Mouse (Mus musculus): ENCODE data around the gene 9530053A07Rik. TPM values are rescaled to one million over a fixed set of nuclear protein-coding genes. Genes with fewer than 3 reads are reported as not detected.

The 9530053A07Rik gene
- polyA plus RNA-seq, 1 experiment = 0.05 TPM

GRCm38 (mm10) chr7:28175358-28175757 is 46.1 kb downstream of the 9530053A07Rik start:
- H3K36me3 ChIP-seq (ENCODE audit: control insufficient read depth, insufficient read depth, low read length) = no peaks in the 10 kb centered on the region; the same call in 1 of the 2 replicates
- no peak overlapping the region for H3K4me3 ChIP-seq (ENCODE audit: control insufficient read depth, low read depth, low read length)
- peaks cover 9% of the 10 kb centered on the region for H3K4me1 ChIP-seq (ENCODE audit: control insufficient read depth, insufficient read depth, low read length)
- H3K27ac ChIP-seq (ENCODE audit: control insufficient read depth, insufficient read depth, low read depth, low read length) = no peak overlapping the region
- H3K27me3 ChIP-seq (ENCODE audit: control insufficient read depth, insufficient read depth, low read length) = no peaks in the 10 kb centered on the region
- no peak for TF ChIP-seq CTCF (IDR thresholded peaks at IDR 0.05; ENCODE audit: control insufficient read depth, insufficient read depth, insufficient replicate concordance, low read depth, low read length)
- TF ChIP-seq POLR2A (IDR thresholded peaks at IDR 0.05; ENCODE audit: control insufficient read depth, low read depth, low read length) = no peak

- peaks cover 6% of the 10 kb centered on the region for H3K4me1 ChIP-seq (ENCODE audit: control insufficient read depth, insufficient read depth, low read length)
- H3K4me3 ChIP-seq (ENCODE audit: control insufficient read depth, low read depth, low read length) = peak within 1 kb of the TSS; percentile 97
- TF ChIP-seq POLR2A (IDR thresholded peaks at IDR 0.05; ENCODE audit: control insufficient read depth, low read depth, low read length) = peak; percentile 49; the same call in 1 of the 2 replicates
- peak; percentile 27; the same call in 1 of the 2 replicates for TF ChIP-seq CTCF (IDR thresholded peaks at IDR 0.05; ENCODE audit: control insufficient read depth, insufficient read depth, insufficient replicate concordance, low read depth, low read length)
- H3K27me3 ChIP-seq (ENCODE audit: control insufficient read depth, insufficient read depth, low read length) = no peaks in the 10 kb centered on the region
- H3K27ac ChIP-seq (ENCODE audit: control insufficient read depth, insufficient read depth, low read depth, low read length) = peak within 1 kb of the TSS; percentile 98
- H3K36me3 ChIP-seq (ENCODE audit: control insufficient read depth, insufficient read depth, low read length) = peaks cover 4% of the 10 kb centered on the region
Measured at GRCm38 (mm10) chr7:28179228-28179627, 50.0 kb downstream of the 9530053A07Rik start, which contains the start of gene Dyrk1b. Dyrk1b (plus strand) TSS chr7:28179469.

DNA sequence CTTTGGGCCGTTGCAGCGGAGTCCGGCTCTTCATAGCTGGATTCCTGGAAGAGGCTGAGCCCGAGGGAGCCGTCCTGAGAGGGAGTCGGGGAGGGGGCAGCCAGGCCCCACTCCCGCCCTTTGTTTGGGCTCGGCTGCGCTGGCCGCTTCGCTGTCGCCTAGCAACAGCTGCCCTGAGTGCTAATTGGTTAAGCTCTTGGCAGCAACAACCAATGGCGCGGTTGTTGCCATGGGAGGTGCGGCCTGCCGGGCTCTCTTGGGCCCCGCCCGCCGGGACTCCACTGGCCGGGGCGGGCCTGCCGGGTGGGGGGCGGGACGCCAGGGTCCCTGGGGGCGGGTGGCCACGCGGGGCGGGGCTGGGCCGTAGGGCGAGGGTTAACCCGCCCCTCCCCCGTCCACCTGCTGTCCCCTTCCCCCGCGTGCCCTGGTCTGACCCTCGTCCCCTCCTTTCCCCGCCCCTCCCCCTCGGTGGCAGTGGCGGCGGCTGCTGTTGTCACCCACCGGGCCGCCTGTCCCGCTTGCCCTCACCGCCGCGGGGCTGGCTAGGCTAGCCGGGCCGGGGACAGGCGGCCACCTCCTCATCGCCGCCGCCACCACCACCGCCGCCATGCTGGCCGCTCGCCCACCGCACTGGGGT is 50.6 kb downstream of the 9530053A07Rik start:
- Histone ChIP-seq H3K4me3 (ENCODE audit: control insufficient read depth, low read depth, low read length) (peak overlapping the region; percentile 97), H3K4me1 (ENCODE audit: control insufficient read depth, insufficient read depth, low read length) (peaks cover 7% of the 10 kb centered on the region), H3K36me3 (ENCODE audit: control insufficient read depth, insufficient read depth, low read length) (peaks cover 4% of the 10 kb centered on the region), H3K27me3 (ENCODE audit: control insufficient read depth, insufficient read depth, low read length) (no peaks in the 10 kb centered on the region), H3K27ac (ENCODE audit: control insufficient read depth, insufficient read depth, low read depth, low read length) (peak overlapping the region; percentile 98)
- TF ChIP-seq CTCF (IDR thresholded peaks at IDR 0.05; ENCODE audit: control insufficient read depth, insufficient read depth, insufficient replicate concordance, low read depth, low read length) (no peak), POLR2A (IDR thresholded peaks at IDR 0.05; ENCODE audit: control insufficient read depth, low read depth, low read length) (peak; percentile 83)

DNA sequence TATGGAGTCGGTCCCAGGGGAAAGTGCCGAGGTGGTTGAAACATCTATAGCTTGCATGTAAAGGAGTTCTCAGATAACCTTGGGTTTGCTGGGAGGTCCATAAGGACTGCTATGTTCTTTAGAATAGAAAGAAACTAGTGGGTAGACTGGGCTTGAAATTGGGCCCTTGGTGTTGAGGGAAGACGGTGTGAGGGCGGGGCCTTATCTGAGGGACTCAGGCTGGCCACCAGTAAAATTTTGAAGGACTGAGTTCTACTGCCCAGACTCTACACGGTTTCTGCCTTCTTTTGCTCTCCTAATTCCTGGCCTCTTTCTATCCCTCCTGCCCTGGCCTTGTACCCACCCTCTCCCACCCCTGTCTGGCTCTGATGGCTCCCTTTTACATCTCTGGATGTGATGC is 51.6 kb downstream of the 9530053A07Rik start:
- no peak for TF ChIP-seq POLR2A (IDR thresholded peaks at IDR 0.05; ENCODE audit: control insufficient read depth, low read depth, low read length)
- no peak for TF ChIP-seq CTCF (IDR thresholded peaks at IDR 0.05; ENCODE audit: control insufficient read depth, insufficient read depth, insufficient replicate concordance, low read depth, low read length)
- Histone ChIP-seq H3K4me1 (ENCODE audit: control insufficient read depth, insufficient read depth, low read length) (peaks cover 10% of the 10 kb centered on the region), H3K4me3 (ENCODE audit: control insufficient read depth, low read depth, low read length) (peak overlapping the region; percentile 97), H3K27me3 (ENCODE audit: control insufficient read depth, insufficient read depth, low read length) (no peaks in the 10 kb centered on the region), H3K27ac (ENCODE audit: control insufficient read depth, insufficient read depth, low read depth, low read length) (peak overlapping the region; percentile 95), H3K36me3 (ENCODE audit: control insufficient read depth, insufficient read depth, low read length) (peaks cover 6% of the 10 kb centered on the region)

DNA sequence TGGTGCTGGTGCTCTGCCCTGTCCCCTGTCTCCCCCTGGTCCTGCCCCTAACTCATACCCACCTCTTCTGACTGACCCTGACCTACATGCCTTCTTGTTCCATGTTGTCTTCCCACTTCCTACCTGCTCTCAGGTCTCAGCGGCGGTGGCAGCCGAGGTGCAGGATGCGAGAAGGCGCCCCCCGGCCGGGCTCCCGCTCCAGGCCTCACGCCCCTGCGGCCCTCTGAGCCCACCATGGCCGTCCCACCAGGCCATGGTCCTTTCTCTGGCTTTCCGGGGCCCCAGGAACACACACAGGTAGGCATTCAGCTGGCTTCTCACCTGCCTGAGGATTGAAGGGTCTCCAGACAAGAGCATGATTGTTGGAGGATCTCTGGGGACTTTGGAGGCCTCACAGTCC is 52.1 kb downstream of the 9530053A07Rik start:
- H3K4me3 ChIP-seq (ENCODE audit: control insufficient read depth, low read depth, low read length) = peak overlapping the region; percentile 97

DNA sequence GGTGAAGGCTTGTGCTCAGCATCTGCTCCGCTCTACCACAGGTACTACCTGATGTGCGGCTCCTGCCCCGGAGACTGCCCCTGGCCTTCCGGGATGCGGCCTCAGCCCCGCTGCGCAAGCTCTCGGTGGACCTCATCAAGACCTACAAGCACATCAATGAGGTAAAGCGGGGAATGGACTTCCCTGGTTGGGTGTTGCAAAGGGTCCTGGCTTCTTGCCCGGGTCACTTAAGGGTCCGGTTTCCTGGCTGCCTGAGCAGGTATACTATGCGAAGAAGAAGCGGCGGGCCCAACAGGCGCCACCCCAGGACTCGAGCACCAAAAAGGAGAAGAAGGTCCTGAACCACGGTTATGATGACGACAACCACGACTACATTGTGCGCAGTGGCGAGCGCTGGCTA is 53.1 kb downstream of the 9530053A07Rik start:
- peak overlapping the region; percentile 97 for H3K4me3 ChIP-seq (ENCODE audit: control insufficient read depth, low read depth, low read length)
- no peaks in the 10 kb centered on the region for H3K27me3 ChIP-seq (ENCODE audit: control insufficient read depth, insufficient read depth, low read length)
- H3K4me1 ChIP-seq (ENCODE audit: control insufficient read depth, insufficient read depth, low read length) = peaks cover 10% of the 10 kb centered on the region
- no peak overlapping the region for H3K27ac ChIP-seq (ENCODE audit: control insufficient read depth, insufficient read depth, low read depth, low read length)
- no peak for TF ChIP-seq CTCF (IDR thresholded peaks at IDR 0.05; ENCODE audit: control insufficient read depth, insufficient read depth, insufficient replicate concordance, low read depth, low read length)
- no peak for TF ChIP-seq POLR2A (IDR thresholded peaks at IDR 0.05; ENCODE audit: control insufficient read depth, low read depth, low read length)
- H3K36me3 ChIP-seq (ENCODE audit: control insufficient read depth, insufficient read depth, low read length) = peaks cover 12% of the 10 kb centered on the region

More for the DNA sequence above, 52.1 kb downstream of the 9530053A07Rik start:
- TF ChIP-seq POLR2A (IDR thresholded peaks at IDR 0.05; ENCODE audit: control insufficient read depth, low read depth, low read length) (no peak), CTCF (IDR thresholded peaks at IDR 0.05; ENCODE audit: control insufficient read depth, insufficient read depth, insufficient replicate concordance, low read depth, low read length) (no peak)
- Histone ChIP-seq H3K36me3 (ENCODE audit: control insufficient read depth, insufficient read depth, low read length) (peaks cover 8% of the 10 kb centered on the region), H3K4me1 (ENCODE audit: control insufficient read depth, insufficient read depth, low read length) (peaks cover 10% of the 10 kb centered on the region), H3K27me3 (ENCODE audit: control insufficient read depth, insufficient read depth, low read length) (no peaks in the 10 kb centered on the region), H3K27ac (ENCODE audit: control insufficient read depth, insufficient read depth, low read depth, low read length) (no peak overlapping the region)

- peaks cover 5% of the 10 kb centered on the region for H3K4me1 ChIP-seq (ENCODE audit: control insufficient read depth, insufficient read depth, low read length)
- TF ChIP-seq CTCF (IDR thresholded peaks at IDR 0.05; ENCODE audit: control insufficient read depth, insufficient read depth, insufficient replicate concordance, low read depth, low read length) (no peak), POLR2A (IDR thresholded peaks at IDR 0.05; ENCODE audit: control insufficient read depth, low read depth, low read length) (no peak)
- no peak overlapping the region for H3K4me3 ChIP-seq (ENCODE audit: control insufficient read depth, low read depth, low read length)
- H3K36me3 ChIP-seq (ENCODE audit: control insufficient read depth, insufficient read depth, low read length) = peaks cover 14% of the 10 kb centered on the region
- no peaks in the 10 kb centered on the region for H3K27me3 ChIP-seq (ENCODE audit: control insufficient read depth, insufficient read depth, low read length)
- no peak overlapping the region for H3K27ac ChIP-seq (ENCODE audit: control insufficient read depth, insufficient read depth, low read depth, low read length)
Measured at GRCm38 (mm10) chr7:28185884-28186283, 56.6 kb downstream of the 9530053A07Rik start.

All from testis, adult 2 months (tissue).